Mouse (Mus musculus) heart, embryonic 13.5 days (tissue): Measurements from ENCODE around the gene Fgd6. TPM values are rescaled to one million over a fixed set of nuclear protein-coding genes. Genes with fewer than 3 reads are reported as not detected.

Experiments
- ATAC-seq: fragments of 200-750 bp; cut with Nextera tagmentation; 2 replicates; pipeline ENCODE4 v1.8.0; 2017; ENCODE audit warnings: moderate TSS enrichment; ENCODE audit not compliant: insufficient number of reproducible peaks, low FRiP score, low TSS enrichment; ENCODE audit errors: extremely low read depth
- H3K27ac ChIP-seq: fragments of 300-500 bp; sonication (generic); replicated peaks from 2 replicates; pipeline ENCODE4 v1.5.1; 2015; ENCODE audit warnings: moderate library complexity, mild to moderate bottlenecking, inconsistent platforms
- H3K27me3 ChIP-seq: fragments of 300-500 bp; sonication (generic); replicated peaks from 2 replicates; pipeline ENCODE4 v1.6.1; 2015; ENCODE audit warnings: mild to moderate bottlenecking, inconsistent platforms
- H3K36me3 ChIP-seq: fragments of 300-500 bp; sonication (generic); 2 replicates; pipeline ENCODE4 v1.6.1; 2015; ENCODE audit warnings: mild to moderate bottlenecking, inconsistent platforms
- H3K4me1 ChIP-seq: fragments of 300-500 bp; sonication (generic); 2 replicates; pipeline ENCODE4 v1.6.1; 2015; ENCODE audit warnings: inconsistent platforms
- H3K4me2 ChIP-seq: fragments of 300-500 bp; sonication (generic); 2 replicates; pipeline ENCODE4 v1.6.1; 2015; ENCODE audit warnings: inconsistent platforms, mild to moderate bottlenecking, moderate library complexity
- H3K4me3 ChIP-seq: fragments of 300-500 bp; sonication (generic); 2 replicates; pipeline ENCODE4 v1.5.1; 2015; ENCODE audit warnings: moderate library complexity, mild to moderate bottlenecking, inconsistent platforms
- H3K9ac ChIP-seq: fragments of 300-500 bp; sonication (generic); 2 replicates; pipeline ENCODE4 v1.6.1; 2015; ENCODE audit warnings: inconsistent platforms, mild to moderate bottlenecking, moderate library complexity
- H3K9me3 ChIP-seq: fragments of 300-500 bp; sonication (generic); 2 replicates; pipeline ENCODE4 v1.6.1; 2016; ENCODE audit warnings: inconsistent platforms
- WGBS: fragments of 180-500 bp; shearing (Covaris S2); methylation state at CpG from one replicate; pipeline ENCODE4 v1.1.7; 2015; ENCODE audit warnings: mixed read lengths; 5-methylcytosine and 5-hydroxymethylcytosine counted together
- polyA plus RNA-seq: library from polyadenylated mRNA; unstranded; fragments of >200 nt; fragmentation: Nextera tagmentation; extraction: Ambion mirVana; gene quantifications from 2 replicates; pipeline ENCODE4 v1.2.1, GENCODE M21; 2015

Fgd6 gene
- polyA plus RNA-seq, 1 experiment from 2014 or later: 2.1 TPM

- WGBS: 66% methylated on average over 3 of the region's 3 CpGs
- H3K27ac ChIP-seq: peak overlapping the region; percentile 52; the same call in 1 of the 2 replicates
- no peak overlapping the region for H3K9ac ChIP-seq
- ATAC-seq: no peak; the same call in 1 of the 2 replicates
- H3K4me3 ChIP-seq: no peak overlapping the region
- peaks cover 16% of the 10 kb centered on the region for H3K36me3 ChIP-seq
- H3K4me2 ChIP-seq: no peak overlapping the region
- peaks cover 1% of the 10 kb centered on the region; the same call in 1 of the 2 replicates for H3K9me3 ChIP-seq
- no peaks in the 10 kb centered on the region for H3K27me3 ChIP-seq
- H3K4me1 ChIP-seq: peaks cover 19% of the 10 kb centered on the region
Observed at GRCm38 (mm10) chr10:94097081-94097845, 61.5 kb downstream of the Fgd6 start.

DNA sequence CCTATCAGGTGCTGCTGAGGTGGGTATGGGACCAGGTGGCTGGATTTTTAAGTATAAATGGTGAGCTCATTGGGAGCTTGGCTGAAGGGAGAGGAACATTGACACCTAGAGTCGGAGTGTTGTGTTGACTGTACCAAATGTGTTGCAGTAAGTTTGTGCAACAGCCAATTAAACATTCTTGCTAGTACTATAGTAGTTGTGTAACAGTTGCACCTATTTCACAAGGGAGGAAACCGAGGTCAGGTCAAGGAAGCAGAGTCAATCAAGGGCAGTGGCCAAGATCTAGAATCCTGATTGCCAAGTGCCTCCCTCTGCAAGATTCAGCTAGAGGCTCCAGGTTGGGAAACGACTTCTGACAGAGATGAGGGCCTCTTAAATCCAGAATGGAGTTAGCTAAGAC lies 62.3 kb downstream of the Fgd6 start:
- H3K9me3 ChIP-seq: no peaks in the 10 kb centered on the region
- peaks cover 19% of the 10 kb centered on the region for H3K4me1 ChIP-seq
- peaks cover 21% of the 10 kb centered on the region for H3K36me3 ChIP-seq
- ATAC-seq: no peak
- no peak overlapping the region for H3K9ac ChIP-seq
- no peaks in the 10 kb centered on the region for H3K27me3 ChIP-seq
- H3K4me2 ChIP-seq: no peak overlapping the region
- no peak overlapping the region for H3K4me3 ChIP-seq
- 73% methylated on average over 3 of the region's 3 CpGs for WGBS
- no peak overlapping the region for H3K27ac ChIP-seq

DNA sequence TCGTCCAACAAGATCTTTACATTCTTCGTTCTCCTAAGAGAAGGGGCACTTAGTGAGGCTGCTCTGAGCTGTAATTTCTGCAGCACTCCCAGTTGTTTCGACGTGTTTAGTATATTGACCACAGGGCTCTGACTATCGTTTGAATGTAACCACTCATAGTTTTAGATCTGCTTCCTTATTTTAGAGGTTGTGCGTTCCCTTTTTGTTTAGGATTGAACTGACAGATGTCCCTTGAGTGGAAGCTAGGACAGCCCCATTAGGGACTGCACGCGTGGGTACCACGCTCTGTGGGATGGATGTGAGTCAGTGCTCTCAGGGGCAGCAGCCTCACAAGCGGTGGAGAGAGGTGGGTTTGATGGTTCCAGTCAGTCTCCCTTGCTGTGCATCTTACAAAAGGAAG lies 69.7 kb downstream of the Fgd6 start:
- peaks cover 10% of the 10 kb centered on the region; the same call in 1 of the 2 replicates for H3K4me1 ChIP-seq
- H3K4me2 ChIP-seq: no peak overlapping the region
- H3K9ac ChIP-seq: no peak overlapping the region
- H3K36me3 ChIP-seq: peaks cover 32% of the 10 kb centered on the region
- ATAC-seq: no peak
- 94% methylated on average over 10 of the region's 10 CpGs for WGBS
- no peak overlapping the region for H3K4me3 ChIP-seq
- no peak overlapping the region for H3K27ac ChIP-seq
- H3K9me3 ChIP-seq: no peaks in the 10 kb centered on the region
- H3K27me3 ChIP-seq: no peaks in the 10 kb centered on the region

- H3K36me3 ChIP-seq: peaks cover 24% of the 10 kb centered on the region
- H3K4me1 ChIP-seq: peaks cover 10% of the 10 kb centered on the region; the same call in 1 of the 2 replicates
- H3K27ac ChIP-seq: peak overlapping the region; percentile 9
- WGBS: 42% methylated on average over 4 of the region's 4 CpGs
- no peaks in the 10 kb centered on the region for H3K9me3 ChIP-seq
- ATAC-seq: no peak; the same call in 1 of the 2 replicates
- no peaks in the 10 kb centered on the region for H3K27me3 ChIP-seq
- 0 out of 2 replicates have a peak overlapping the region, but pooled peaks have one; percentile 3 for H3K4me2 ChIP-seq
- no peak overlapping the region for H3K4me3 ChIP-seq
- no peak overlapping the region for H3K9ac ChIP-seq
Observed at GRCm38 (mm10) chr10:94107168-94107567, 71.4 kb downstream of the Fgd6 start.

DNA sequence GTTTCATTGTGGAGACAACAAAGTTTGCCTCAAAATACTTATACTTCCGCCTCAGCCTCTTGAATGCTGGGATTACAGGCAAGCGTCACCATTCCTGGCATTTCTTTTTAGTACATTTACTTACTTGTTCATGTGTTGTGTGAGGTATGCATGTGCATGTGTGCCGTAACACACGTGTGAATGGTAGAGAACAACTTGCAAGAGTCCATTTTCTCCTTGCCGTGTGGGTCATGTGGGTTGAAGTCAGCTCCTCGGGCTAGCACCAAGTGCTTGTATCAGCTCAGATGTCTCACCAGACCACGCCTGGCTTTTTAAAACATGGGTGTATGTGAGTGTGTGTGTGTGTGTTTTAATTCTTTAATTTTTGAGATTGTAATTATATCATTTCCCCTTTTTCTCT lies 71.8 kb downstream of the Fgd6 start:
- Histone ChIP-seq H3K27ac (peak overlapping the region; percentile 9; the same call in 1 of the 2 replicates), H3K36me3 (peaks cover 21% of the 10 kb centered on the region), H3K4me1 (peaks cover 10% of the 10 kb centered on the region; the same call in 1 of the 2 replicates), H3K9ac (no peak overlapping the region), H3K4me2 (no peak overlapping the region), H3K4me3 (no peak overlapping the region), H3K27me3 (no peaks in the 10 kb centered on the region), H3K9me3 (no peaks in the 10 kb centered on the region)
- no peak for ATAC-seq
- 85% methylated on average over 7 of the region's 7 CpGs for WGBS

GRCm38 (mm10) chr10:94108791-94109190 lies 73.0 kb downstream of the Fgd6 start:
- no peak overlapping the region for H3K9ac ChIP-seq
- peaks cover 10% of the 10 kb centered on the region; the same call in 1 of the 2 replicates for H3K4me1 ChIP-seq
- H3K4me2 ChIP-seq: no peak overlapping the region
- no peak overlapping the region for H3K4me3 ChIP-seq
- H3K27ac ChIP-seq: no peak overlapping the region
- H3K36me3 ChIP-seq: peaks cover 12% of the 10 kb centered on the region
- no peak for ATAC-seq
- H3K27me3 ChIP-seq: no peaks in the 10 kb centered on the region
- no peaks in the 10 kb centered on the region for H3K9me3 ChIP-seq
- WGBS: 75% methylated on average over 6 of the region's 6 CpGs

- Histone ChIP-seq H3K4me3 (no peak overlapping the region), H3K27me3 (no peaks in the 10 kb centered on the region), H3K36me3 (peaks cover under 1% of the 10 kb centered on the region), H3K27ac (no peak overlapping the region), H3K4me2 (no peak overlapping the region), H3K4me1 (peaks cover 22% of the 10 kb centered on the region), H3K9ac (no peak overlapping the region), H3K9me3 (no peaks in the 10 kb centered on the region)
- ATAC-seq: no peak
- WGBS: 79% methylated on average over 9 of the region's 9 CpGs
Observed at GRCm38 (mm10) chr10:94110834-94111754, 75.3 kb downstream of the Fgd6 start.

DNA sequence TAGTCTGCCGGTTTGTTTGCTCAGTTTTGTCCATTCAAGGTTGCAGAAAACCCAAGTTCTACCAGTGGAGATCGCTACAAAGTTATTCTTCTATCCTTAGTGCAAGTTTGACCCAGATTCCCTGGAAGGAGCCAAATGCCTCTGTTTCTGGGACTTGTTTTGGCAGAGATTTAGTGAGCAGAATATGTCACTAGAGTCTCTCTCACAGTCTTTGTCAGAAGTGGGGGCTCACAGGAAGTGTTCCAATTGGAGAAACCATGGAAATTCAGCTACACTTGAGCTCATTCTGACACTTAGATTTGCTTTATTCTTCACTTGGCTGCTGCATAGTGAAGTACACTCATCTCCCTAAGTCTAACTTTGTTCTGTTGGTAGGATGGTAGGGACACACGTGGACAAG lies 76.4 kb downstream of the Fgd6 start:
- Histone ChIP-seq H3K9ac (no peak overlapping the region), H3K36me3 (no peaks in the 10 kb centered on the region; the same call in 1 of the 2 replicates), H3K4me1 (peaks cover 26% of the 10 kb centered on the region), H3K4me2 (no peak overlapping the region), H3K27me3 (no peaks in the 10 kb centered on the region), H3K27ac (no peak overlapping the region), H3K4me3 (no peak overlapping the region), H3K9me3 (no peaks in the 10 kb centered on the region)
- no peak for ATAC-seq
- WGBS: 77% methylated on average over 3 of the region's 3 CpGs

GRCm38 (mm10) chr10:94115893-94116599 lies 80.2 kb downstream of the Fgd6 start:
- Histone ChIP-seq H3K4me3 (peak overlapping the region; percentile 13; the same call in 1 of the 2 replicates), H3K27ac (peak overlapping the region; percentile 82), H3K4me2 (peak overlapping the region; percentile 55), H3K27me3 (no peaks in the 10 kb centered on the region), H3K36me3 (peaks cover 8% of the 10 kb centered on the region; the same call in 1 of the 2 replicates), H3K9ac (peak overlapping the region; percentile 58; the same call in 1 of the 2 replicates), H3K9me3 (no peaks in the 10 kb centered on the region), H3K4me1 (peaks cover 23% of the 10 kb centered on the region)
- ATAC-seq: no peak
- 21% methylated on average over 6 of the region's 6 CpGs for WGBS

DNA sequence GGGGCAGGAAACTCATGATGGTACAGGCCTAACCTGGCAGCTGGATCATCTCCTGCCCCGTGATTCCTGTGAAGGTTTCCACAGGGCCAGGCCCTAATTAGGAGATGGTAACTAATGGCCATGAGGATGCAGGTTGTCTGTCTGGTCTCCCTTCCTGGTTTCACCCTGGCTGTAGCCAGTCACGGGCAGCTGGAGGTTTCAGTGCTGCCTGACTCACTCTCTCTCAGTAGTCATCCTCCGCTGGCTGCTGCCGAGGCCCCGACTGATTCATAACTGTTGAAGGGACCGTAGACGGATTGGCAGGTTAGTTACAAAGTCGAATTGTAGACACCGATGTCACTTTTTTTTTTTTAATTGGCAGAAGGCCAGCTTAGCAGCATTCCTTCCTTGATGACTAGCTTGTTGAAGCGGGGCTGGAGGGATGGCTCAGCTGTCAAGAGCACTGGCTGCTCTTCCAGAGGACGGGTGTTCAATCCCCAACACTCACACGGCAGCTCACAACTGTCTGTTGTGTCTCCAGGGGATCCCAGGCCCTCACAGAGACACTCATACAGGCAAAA lies 81.1 kb downstream of the Fgd6 start:
- H3K36me3 ChIP-seq: peaks cover 12% of the 10 kb centered on the region
- H3K4me2 ChIP-seq: no peak overlapping the region
- ATAC-seq: no peak
- WGBS: 35% methylated on average over 12 of the region's 12 CpGs
- H3K9ac ChIP-seq: 0 out of 2 replicates have a peak overlapping the region, but pooled peaks have one; percentile 21
- H3K27ac ChIP-seq: peak overlapping the region; percentile 55
- H3K4me1 ChIP-seq: peaks cover 23% of the 10 kb centered on the region
- no peak overlapping the region for H3K4me3 ChIP-seq
- no peaks in the 10 kb centered on the region for H3K27me3 ChIP-seq
- no peaks in the 10 kb centered on the region for H3K9me3 ChIP-seq
